Mouse (Mus musculus) forebrain, embryonic 16.5 days (tissue): ENCODE results near the gene Hnrnpul2. TPM values are rescaled to one million over a fixed set of nuclear protein-coding genes. Genes with fewer than 3 reads are reported as not detected.

ENCODE experiments used
- polyA plus RNA-seq: library from polyadenylated mRNA; unstranded; fragments of >200 nt; fragmentation: Nextera tagmentation; extraction: Ambion mirVana; gene quantifications from 2 replicates; pipeline ENCODE4 v1.2.1, GENCODE M21; 2015

Gene Hnrnpul2
- polyA plus RNA-seq, 1 experiment from 2014 or later: 5.5 TPM

Other genes starting within 250 kb of the Hnrnpul2 start
- 9.2 and 11.2 TPM in 2 replicates for gene Slc22a8, start 228.8 kb upstream of the Hnrnpul2 start, polyA plus RNA-seq
- 9.4 and 14.0 TPM in 2 replicates for gene Slc22a6, start 202.0 kb upstream of the Hnrnpul2 start, polyA plus RNA-seq
- gene Chrm1, start 156.2 kb upstream of the Hnrnpul2 start, polyA plus RNA-seq: 6.9 and 8.2 TPM in 2 replicates
- 186 TPM in 2 replicates for gene Slc3a2, start 96.6 kb upstream of the Hnrnpul2 start, polyA plus RNA-seq
- 90.6 and 109 TPM in 2 replicates for gene Wdr74, start 84.2 kb upstream of the Hnrnpul2 start, polyA plus RNA-seq
- 2.5 and 2.8 TPM in 2 replicates for gene 1700092M07Rik, start 79.3 kb upstream of the Hnrnpul2 start, polyA plus RNA-seq
- gene Stx5a, start 78.6 kb upstream of the Hnrnpul2 start, polyA plus RNA-seq: 129 and 136 TPM in 2 replicates
- gene Nxf1, start 62.9 kb upstream of the Hnrnpul2 start, polyA plus RNA-seq: 200 and 218 TPM in 2 replicates
- gene Tmem223, start 49.0 kb upstream of the Hnrnpul2 start, polyA plus RNA-seq: 230 and 247 TPM in 2 replicates
- gene Tmem179b, start 45.5 kb upstream of the Hnrnpul2 start, polyA plus RNA-seq: 27.0 and 29.1 TPM in 2 replicates
- gene Taf6l, start 33.6 kb upstream of the Hnrnpul2 start, polyA plus RNA-seq: 30.8 and 32.2 TPM in 2 replicates
- 160 and 164 TPM in 2 replicates for gene Polr2g, start 21.4 kb upstream of the Hnrnpul2 start, polyA plus RNA-seq
- 8.9 and 9.6 TPM in 2 replicates for gene Zbtb3, start 17.5 kb upstream of the Hnrnpul2 start, polyA plus RNA-seq
- gene Ttc9c, start 677 bp upstream of the Hnrnpul2 start, polyA plus RNA-seq: 71.1 and 72.1 TPM in 2 replicates
- gene AC129217.1, start 9.8 kb downstream of the Hnrnpul2 start, polyA plus RNA-seq: not detected in 2 replicates
- 88.3 and 98.7 TPM in 2 replicates for gene Bscl2, start 17.5 kb downstream of the Hnrnpul2 start, polyA plus RNA-seq
- 258 and 306 TPM in 2 replicates for gene Gng3, start 19.2 kb downstream of the Hnrnpul2 start, polyA plus RNA-seq
- 0.45 and 0.57 TPM in 2 replicates for gene Lrrn4cl, start 30.8 kb downstream of the Hnrnpul2 start, polyA plus RNA-seq
- gene Ubxn1, start 51.5 kb downstream of the Hnrnpul2 start, polyA plus RNA-seq: 172 and 173 TPM in 2 replicates
- gene Uqcc3, start 60.9 kb downstream of the Hnrnpul2 start, polyA plus RNA-seq: 49.7 and 53.5 TPM in 2 replicates
- 50.0 and 51.9 TPM in 2 replicates for gene Lbhd1, start 63.7 kb downstream of the Hnrnpul2 start, polyA plus RNA-seq
- not detected in 2 replicates for gene Gm49403, start 63.9 kb downstream of the Hnrnpul2 start, polyA plus RNA-seq
- 49.9 and 50.6 TPM in 2 replicates for gene 1810009A15Rik, start 68.8 kb downstream of the Hnrnpul2 start, polyA plus RNA-seq
- gene Gm49416, start 68.9 kb downstream of the Hnrnpul2 start, polyA plus RNA-seq: 0.34 TPM in 1 of 2 replicates, not detected in the other
- 41.0 and 45.9 TPM in 2 replicates for gene Ints5, start 73.0 kb downstream of the Hnrnpul2 start, polyA plus RNA-seq
- 91.7 and 95.1 TPM in 2 replicates for gene Ganab, start 78.1 kb downstream of the Hnrnpul2 start, polyA plus RNA-seq
- 67.3 and 75.9 TPM in 2 replicates for gene B3gat3, start 100.4 kb downstream of the Hnrnpul2 start, polyA plus RNA-seq
- 1.7 and 1.8 TPM in 2 replicates for gene Rom1, start 109.3 kb downstream of the Hnrnpul2 start, polyA plus RNA-seq
- gene Eml3, start 109.5 kb downstream of the Hnrnpul2 start, polyA plus RNA-seq: 9.7 and 10.5 TPM in 2 replicates
- gene Mta2, start 121.9 kb downstream of the Hnrnpul2 start, polyA plus RNA-seq: 175 and 186 TPM in 2 replicates
- gene Tut1, start 133.8 kb downstream of the Hnrnpul2 start, polyA plus RNA-seq: 33.6 and 35.5 TPM in 2 replicates
- 346 and 348 TPM in 2 replicates for gene Eef1g, start 147.0 kb downstream of the Hnrnpul2 start, polyA plus RNA-seq
- 2.2 and 3.4 TPM in 2 replicates for gene Ahnak, start 169.3 kb downstream of the Hnrnpul2 start, polyA plus RNA-seq